Mouse (Mus musculus) gastrocnemius, postnatal 25 days (tissue): ENCODE measurements around the gene Ttc7. TPM values are rescaled to one million over a fixed set of nuclear protein-coding genes. Genes with fewer than 3 reads are reported as not detected.

Source experiments
- DNase-seq: peaks from one replicate; pipeline ENCODE4 v3.0.0; 2022
- long read RNA-seq, 2 experiments: library from polyadenylated mRNA; stranded (forward); transcript quantifications; one replicate each; pipeline ENCODE4 v2.0.0; 2021
- total RNA-seq, 2 experiments: library from RNA; stranded (reverse); gene quantifications; 1 replicate in 1 of 2; 2 replicates in 1 of 2; pipeline ENCODE4 v1.2.3; 2021

Gene Ttc7
- 1 to 10 TPM; 7.1 to 8.4 TPM for total RNA-seq
- long read RNA-seq, experiment 1, partial matches to known transcripts: 1 of 13 reads
- long read RNA-seq, experiment 1, other reads (novel, unspliced or antisense): 10 of 13 reads
- long read RNA-seq, experiment 2, full-length matches to known transcripts: 3 of 14 reads
- long read RNA-seq, experiment 2, partial matches to known transcripts: 1 of 14 reads
- long read RNA-seq, experiment 2, other reads (novel, unspliced or antisense): 10 of 14 reads

DNA sequence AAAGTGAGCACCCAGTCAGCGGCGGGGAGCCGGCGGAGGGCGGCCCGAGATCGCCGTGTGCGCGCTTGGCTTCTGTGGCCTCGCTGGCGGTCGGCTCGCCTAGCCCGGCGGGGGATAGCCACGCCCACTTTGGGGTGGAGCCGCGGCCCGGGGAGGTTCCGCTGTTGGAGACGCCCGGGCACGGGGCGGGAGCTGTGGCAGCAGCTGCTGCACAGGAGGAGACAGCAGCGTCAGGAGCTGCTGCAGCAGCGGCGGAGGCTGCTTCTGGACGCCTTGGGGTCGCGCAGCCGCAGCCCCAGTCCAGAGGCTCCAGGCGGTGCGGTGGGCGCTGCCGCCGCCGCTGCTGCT is at the start of gene Ttc7:
TSS of gene Ttc7 (plus strand) at position 181 of the 348 bp plus-strand sequence.
- peak; percentile 98 for DNase-seq

- no peak for DNase-seq
Measured at GRCm38 (mm10) chr17:87235019-87235418, 47.7 kb upstream of the Ttc7 start.

- DNase-seq: no peak
Measured at GRCm38 (mm10) chr17:87236725-87237650, 45.7 kb upstream of the Ttc7 start.

- DNase-seq: no peak
Measured at GRCm38 (mm10) chr17:87237826-87238225, 44.9 kb upstream of the Ttc7 start.

- no peak for DNase-seq
Measured at GRCm38 (mm10) chr17:87246103-87246502, 36.6 kb upstream of the Ttc7 start.

DNA sequence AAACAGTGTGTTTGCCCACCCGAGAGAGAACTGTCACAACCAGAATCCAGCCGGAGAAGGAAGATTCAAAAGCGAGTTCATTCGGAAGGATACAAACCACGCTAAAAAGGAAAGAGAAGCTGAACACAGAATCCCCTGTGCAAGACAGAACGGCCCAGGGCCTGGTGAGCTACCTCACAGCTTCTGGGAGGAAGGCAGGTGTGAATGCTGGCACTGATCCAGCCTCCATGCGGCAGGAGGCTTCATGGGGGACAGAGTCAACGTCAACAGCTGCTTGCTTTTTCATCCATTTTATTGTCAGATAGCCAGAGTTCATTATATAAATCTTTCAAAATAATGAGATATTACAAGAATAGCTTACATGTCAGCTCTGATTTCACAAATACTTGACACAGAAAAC is 28.3 kb upstream of the Ttc7 start:
- no peak for DNase-seq

GRCm38 (mm10) chr17:87255672-87256071 is 27.0 kb upstream of the Ttc7 start:
- DNase-seq: no peak

DNA sequence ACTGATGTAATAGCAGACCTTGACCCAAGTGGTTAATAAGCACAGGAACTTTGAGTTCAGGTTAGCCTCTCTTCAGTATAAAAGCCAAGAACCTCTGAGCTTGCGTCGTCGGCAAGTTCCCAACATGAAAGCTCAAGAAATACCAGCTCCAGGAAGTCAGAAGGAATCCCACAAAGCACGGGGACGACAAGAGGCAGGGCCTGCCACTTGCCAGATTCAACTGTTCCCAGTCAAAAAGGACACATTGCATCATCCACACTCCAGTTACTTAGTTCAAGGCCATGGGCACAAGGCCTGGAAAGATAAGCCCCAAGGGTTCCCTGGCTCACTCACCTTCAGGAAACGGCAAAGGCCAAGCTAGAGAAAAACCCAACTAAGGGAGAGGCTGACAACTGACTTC is 19.3 kb upstream of the Ttc7 start:
- no peak for DNase-seq

DNA sequence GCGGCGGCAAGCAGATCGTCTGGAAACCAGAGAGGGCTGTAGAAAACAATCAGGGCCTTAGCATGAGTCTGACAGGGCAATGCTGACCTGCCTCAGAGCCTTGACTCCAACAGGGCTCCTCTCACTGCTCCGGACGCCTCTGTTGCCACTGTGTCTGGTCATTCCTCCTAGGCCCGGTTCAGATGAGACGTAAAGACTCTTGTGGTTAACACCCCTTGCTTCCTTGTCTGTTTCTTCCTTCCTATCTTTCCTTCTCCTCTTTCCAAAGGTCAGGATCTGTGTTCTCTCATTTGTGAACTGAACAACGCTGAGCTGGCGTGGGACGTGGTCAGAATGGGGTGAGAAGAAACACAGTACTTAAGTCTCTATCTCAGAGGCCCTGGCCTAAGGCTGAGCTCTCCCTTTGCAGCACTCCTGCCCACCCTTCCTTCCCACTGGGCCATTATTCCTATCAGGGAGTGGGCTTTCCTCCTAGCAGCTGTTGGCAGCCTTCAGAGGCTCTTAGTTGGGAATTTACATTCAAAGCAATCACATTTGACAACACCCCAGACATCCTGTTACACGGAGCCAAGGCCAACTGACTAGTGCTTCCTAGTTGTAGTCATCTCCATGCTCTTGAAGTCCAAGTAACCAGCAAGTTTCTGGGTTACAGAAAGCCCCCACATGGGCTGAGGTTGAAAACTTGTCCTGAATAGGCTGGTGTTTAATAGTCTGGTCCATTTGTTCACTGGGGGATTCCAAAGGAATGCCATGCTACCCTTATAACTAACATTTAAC is 18.4 kb upstream of the Ttc7 start:
- no peak for DNase-seq

DNA sequence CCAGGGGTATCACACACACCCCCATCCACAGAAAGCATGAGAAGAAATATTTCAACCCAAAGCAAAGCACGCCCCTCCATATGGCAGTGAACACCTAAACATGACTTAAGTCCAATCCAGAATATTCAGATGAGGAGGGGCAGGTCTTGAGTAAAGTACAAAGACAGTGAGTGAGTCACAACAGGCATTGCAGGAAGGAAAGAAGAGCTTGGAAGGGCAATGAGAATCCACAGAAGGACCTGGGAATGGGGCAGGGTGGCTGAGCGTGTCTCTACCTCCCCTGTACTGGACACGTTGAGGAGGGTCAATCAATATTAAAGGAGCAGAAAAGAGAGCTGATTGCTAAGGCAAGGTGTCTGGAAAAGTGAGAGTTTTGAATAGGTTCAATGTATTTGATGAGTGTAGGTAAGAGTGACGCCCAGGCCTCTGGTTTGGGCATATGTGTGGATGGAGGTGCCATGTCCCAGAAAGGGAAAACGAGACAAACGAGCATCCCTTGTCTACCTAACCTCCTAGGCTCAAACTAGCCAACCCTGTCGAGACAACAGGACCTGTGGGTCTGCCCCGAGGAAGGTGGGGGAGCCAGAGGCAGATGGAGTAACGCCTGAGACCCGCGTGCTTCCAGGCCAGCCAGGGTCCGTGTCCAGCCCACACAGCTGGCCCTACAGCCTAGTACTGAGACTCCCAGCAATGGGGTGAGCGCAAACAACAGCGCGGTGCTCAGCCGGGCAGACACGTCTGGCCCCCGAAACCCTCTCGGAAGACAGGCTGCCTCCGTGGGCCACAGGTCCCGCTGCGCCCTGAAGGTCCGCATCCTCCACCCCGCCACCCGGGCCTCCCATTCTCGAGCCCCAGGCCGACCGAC is 17.5 kb upstream of the Ttc7 start:
- DNase-seq: no peak

DNA sequence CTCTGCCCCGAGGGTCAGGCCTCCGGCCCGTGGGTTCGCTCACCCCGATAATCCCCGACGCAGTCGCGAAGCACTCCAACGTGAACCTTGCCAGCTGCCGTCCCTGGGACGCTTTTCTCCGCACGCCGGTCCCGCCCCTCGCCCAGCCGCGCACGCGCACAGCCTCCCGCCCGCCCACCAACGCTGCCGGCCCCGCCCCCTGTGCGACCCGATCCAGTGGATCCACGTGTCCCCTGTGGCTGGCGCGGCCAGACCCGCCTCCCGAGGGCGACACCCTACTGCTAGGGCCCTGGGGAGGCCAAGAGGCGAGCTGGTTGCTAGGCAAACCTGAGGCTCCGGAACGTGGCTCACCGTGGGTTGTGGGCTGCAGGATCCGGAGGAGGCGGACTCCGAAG is 16.9 kb upstream of the Ttc7 start, which contains the start of gene Mcfd2:
TSS of gene Mcfd2 (minus strand) at position 144 of the 395 bp plus-strand sequence.
- peak; percentile 95 for DNase-seq

- no peak for DNase-seq
Measured at GRCm38 (mm10) chr17:87269454-87269853, 13.2 kb upstream of the Ttc7 start.

DNA sequence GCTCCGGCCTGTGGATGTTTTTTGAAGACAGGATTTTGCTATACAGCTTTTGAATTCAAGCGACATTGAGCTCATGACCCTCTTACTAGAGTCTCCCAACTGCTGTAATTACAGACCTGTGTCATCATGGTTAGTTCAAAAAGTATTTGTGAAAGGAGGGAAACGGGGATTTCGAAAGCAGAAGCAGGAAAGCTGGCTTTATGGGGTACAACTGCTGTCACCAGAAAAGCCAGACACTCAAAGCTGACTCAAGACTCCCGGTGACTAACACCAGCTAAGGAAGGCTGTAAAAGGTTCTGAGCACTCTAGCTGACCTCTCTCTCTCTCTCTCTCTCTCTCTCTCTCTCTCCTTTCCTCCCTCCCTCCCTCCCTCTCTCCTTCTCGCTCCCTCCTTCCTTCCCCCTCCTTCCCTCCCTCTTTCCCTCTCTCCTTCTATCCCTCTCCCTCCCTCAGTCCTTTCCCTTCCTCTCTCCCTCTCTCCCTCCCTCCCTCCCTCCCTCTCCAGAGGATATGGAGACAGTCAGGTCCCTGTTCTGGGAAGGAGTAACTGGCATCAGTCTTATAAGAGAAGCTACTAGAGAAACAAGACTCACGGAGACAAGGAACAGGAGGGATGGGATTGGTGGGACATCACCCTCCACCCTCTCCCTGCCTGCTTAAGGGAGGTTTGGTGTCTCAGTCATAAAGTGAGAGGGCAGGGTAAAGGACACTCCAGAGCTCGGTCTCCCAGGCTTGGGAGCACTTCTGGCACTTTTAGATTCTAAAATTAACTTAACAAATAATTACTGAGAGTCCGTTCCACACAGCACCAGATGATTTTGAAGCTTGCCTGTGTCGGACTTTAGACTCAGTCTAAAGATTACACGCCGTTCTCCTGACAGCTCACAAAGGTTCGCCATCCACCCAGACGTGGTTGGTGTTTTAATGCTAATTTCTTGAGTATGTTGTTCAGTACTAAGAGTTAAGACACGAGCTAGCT is 7.0 kb upstream of the Ttc7 start:
- DNase-seq: no peak

- peak; percentile 94 for DNase-seq
Measured at GRCm38 (mm10) chr17:87282007-87282705, 530 bp upstream of the Ttc7 start.

DNA sequence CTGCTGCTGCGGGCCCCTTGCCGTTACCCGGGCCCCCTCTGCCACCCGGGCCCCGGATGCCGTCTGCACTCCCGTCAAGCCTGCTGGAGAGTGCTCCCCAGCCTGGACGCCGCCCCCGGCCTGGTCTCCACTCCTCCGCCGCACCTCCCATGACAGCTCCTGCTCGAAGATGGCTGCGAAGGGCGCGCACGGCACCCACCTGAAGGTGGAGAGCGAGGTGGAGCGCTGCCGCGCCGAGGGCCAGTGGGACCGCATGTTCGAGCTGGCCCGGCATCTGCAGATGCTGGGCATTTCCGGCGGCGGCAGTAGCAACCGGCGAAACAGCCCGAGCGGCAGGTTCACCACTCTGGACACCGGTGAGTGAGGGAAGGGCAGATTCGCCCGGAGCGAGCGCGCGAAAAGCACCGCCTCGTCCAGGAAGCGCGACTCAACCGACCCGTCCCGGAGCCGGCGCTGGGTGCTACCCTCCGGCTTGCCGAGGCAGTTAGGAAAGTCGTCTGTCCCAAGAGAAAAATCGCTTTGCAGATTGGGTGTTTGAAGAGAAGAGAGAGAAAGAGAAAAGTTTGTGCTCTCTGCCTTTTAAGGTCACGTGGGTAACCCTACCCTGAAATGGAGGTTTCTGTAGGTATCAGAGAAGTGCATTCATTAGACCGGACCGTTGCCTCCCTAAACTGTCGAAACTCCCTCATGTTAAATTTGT is 519 bp downstream of the Ttc7 start:
- DNase-seq: no peak

DNA sequence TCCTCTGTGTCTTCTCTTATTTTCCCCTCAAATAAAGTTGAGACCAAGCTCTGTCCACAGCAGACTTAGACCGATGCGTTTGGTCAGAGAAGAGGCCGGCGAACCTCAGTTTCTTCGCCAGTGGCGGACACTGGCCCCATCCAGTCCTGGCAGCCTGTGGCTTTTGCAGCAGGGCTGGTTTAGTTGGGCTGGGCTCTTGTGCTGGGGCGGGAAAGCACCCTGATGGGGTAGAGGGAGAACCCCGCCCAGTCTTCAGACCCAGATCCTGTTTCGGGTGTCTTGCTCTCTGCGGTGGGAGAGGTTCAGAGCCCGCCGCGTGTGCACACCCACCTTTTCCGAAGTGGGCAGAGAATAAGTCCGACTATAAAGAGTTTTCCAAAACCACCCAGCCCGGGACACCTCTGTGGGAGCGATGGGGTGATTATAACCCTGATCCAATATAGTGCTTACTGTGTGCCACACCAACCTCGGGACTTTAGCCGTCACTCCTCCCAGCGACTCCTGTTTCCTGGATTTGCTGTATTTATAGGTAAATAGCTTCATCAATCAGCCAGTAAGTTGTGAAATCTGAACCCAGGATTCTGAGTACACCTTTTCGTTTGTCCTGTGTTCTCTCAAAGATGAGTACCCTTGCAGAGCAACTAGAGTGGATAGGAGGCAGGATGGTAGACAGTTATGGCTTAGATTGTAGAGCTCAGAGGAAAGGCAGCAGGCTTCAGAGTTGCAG is 1.2 kb downstream of the Ttc7 start:
- DNase-seq: peak; percentile 28

- no peak for DNase-seq
Measured at GRCm38 (mm10) chr17:87284482-87285040, 1.9 kb downstream of the Ttc7 start.
